Mouse (Mus musculus) adrenal gland, postnatal 10 days (tissue): ENCODE measurements around the gene Gtpbp8. TPM values are rescaled to one million over a fixed set of nuclear protein-coding genes. Genes with fewer than 3 reads are reported as not detected.
A peak's percentile ranks its signal among the peaks of the same experiment; 100 is the strongest.

Experiments
- DNase-seq: peaks from one replicate; pipeline ENCODE4 v3.0.0; 2021; ENCODE audit warnings: mixed read lengths
- total RNA-seq, 2 experiments: library from RNA; stranded (reverse); gene quantifications; 2 replicates each; pipeline ENCODE4 v1.2.3; 2021

Gene Gtpbp8
- total RNA-seq, 2 experiments from 2014 or later = 16.7 to 21.6 TPM

DNA sequence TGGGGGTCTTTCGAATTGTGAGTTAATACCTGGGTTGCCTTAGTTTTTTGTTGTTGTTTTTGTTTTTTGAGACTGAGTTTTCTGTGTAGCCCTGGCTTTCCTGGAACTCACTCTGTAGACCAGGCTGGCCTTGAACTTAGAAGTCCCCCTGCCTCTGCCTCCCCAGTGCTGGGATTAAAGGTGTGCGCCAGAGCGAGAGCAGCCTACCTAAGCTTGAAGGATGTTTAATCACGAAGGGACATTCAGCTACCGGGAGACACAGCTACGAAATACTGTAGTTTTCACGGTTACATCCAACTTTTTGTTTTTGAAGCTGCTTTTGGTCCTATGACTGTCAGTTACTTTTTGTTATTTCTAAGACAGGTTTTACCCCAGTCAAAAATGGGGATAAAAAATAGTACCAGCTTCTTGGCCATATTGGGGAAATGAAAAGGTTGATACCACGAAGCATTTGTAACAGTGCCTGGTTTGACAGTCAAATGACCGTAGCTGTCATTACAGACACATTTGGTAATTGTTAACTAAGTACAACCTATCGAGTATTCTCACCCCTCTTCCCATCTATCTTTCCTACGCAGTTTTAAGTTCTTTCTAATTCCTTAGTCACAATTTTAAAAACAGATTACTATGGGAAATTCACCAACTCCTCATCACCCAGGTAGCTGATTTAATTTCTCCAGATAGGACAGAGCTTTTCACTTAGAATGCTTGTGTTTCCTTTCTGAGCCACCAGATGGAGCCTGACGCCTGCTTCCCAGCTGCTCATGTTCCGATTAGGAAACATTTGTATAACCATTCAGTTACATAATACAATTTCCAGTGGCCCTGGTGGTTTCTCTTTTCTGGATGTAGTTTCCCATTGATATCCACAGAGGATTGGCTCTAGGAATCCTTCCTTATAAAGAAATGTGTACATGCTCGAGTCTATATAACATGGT lies 20.6 kb downstream of the Gtpbp8 start:
- DNase-seq = peak; percentile 81

DNA sequence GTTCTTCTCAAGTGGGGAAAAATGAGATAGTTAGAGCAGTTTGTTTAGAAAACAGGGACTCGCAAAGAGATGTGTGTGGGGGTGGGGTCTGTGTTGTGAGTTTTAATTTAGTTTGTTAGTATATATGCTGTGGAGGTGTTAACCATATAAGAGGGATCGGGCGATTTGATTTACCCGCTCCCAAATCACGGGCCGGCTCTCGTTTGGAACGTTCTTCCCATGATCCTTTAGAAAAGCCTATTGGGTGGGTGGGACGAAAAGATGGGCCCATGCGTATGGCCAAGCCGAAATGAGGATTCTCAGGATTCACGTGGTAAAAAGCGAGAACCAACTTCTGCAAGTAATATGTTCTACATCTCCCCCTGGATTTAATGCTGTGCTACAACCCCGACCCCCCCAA lies 21.3 kb downstream of the Gtpbp8 start:
- DNase-seq = peak; percentile 47

DNA sequence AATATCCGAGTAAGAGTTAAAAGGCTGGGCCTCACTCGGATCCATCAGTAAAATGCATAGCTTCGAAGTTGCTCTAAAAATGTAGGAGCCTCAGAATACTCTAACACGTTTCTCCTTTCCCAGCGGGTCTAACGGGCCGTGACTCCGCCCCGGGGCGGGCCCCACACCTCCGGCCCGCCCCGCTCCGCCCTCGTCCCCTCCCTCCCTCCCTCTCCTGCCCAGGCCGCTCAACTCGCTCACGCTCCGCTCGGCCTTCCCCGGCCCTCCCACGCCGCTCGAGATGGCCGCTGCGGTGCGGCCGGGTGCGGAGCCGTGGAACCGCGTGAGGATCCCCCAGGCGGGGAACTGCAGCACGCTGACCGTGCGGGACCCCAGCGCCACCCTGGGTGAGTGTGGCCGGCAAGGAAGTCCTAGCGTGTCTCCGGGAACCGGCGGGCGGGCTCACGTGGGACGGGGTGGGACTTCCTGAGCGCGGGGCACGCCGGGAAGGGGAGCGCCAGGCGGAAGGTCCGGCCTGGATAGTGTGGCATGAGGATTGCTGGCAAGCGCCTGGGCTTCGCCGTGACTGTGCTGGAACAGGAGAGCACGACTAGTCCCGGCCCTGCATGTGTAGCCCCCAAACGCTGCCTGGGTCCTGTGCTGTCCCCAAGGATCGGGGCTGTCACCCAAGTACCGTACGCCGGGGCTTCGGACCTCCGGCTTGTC lies 21.9 kb downstream of the Gtpbp8 start, which contains the start of gene Nepro:
Gene Nepro (plus strand): TSS at position 219 of the 705 bp plus-strand sequence.
- DNase-seq = peak; percentile 96

DNA sequence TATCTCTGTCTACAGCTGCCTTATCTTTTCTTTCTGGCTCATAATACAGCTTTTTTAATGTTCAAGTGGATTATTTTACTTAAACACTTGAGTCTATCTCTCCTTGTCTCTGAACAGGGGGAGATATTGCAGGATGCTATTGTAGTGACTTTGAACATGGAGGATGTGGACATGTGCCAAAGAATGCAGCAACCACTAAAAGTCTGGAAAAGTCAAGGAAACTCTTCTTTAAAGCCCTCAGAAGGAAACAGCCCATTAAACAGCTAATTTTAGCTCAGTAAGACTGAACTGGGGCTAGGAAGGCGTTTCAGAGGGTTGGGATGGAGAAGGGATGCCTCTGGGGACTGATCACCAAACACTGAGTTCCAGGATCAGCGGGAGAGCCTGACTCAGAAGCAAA lies 23.5 kb downstream of the Gtpbp8 start:
- no peak for DNase-seq

DNA sequence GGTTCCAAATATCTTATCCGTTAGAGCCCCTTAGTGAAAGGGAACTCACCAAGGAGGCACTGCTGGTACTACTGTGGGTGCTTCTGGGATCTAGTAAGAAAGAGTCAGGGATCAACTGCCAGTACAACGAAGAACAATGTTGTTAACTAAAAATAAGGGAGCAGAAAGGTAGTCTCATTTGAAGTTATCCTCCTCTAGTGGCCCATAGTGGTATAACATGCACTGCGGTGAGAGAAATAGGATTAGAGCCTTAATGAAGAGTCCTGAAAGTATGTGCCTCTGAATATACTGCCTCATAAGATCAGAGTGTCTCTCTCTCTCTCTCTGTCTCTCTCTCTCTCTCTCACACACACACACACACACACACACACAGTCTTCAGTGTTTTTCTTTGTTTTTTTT lies 25.6 kb downstream of the Gtpbp8 start:
- no peak for DNase-seq

DNA sequence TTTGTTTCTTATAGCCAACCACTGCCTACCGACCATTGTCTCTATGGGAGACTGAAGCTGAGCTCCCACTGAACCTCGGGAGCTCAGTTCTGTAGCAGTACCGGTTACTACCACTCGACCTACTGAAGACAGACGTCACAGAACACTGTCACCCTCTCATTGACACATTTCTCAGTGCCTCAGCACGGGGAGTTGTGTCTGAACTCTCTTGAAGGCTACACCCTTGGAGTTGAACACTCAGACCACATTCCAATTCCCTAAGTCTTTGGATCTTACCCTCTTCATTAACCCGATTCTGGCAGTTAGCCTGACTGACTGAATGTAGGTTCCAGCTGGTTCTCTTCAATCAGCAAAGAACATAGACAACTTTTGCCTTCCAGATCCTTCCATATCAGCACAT lies 26.8 kb downstream of the Gtpbp8 start:
- no peak for DNase-seq

DNA sequence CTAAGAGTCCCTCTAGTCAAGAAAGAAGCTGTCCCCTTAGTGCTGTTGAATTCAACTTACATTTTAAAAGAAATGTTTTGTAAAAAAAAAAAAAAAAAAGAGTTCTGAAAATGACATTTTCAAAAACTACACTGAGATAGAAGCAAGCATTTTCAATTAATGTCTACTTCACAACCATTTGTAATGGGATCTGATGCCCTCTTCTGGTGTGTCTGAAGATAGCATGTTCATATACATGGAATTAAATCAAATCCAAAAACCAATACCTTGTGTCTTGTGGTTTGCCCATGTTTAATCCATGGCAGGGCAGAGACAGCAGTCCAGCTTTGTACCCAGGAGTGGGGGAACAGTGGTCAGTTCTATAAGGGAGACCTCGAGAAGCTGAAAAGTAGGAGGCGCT lies 28.3 kb downstream of the Gtpbp8 start:
- DNase-seq = no peak

DNA sequence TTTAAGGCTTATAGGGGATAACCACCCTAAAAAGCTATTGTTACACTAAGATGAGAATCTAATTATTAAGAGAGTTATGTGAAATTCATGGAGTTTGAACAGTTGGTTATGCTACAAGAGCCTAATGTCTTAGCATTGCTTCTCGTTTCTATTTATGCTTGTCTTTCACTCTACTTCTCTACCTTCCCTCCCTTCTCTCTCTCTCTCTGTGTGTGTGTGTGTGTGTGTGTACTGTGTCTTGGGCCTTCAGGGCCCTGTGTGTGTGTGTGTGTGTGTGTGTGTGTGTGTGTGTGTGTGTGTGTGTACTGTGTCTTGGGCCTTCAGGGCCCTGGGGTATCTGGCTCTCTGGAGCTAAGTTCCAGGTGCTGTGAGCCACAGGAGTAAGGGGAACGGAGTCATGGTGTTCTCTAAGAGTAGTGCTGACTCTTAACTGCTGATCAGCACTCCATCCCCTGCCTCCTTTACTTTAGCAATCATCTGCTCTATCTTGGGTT lies 29.0 kb downstream of the Gtpbp8 start:
- no peak for DNase-seq

DNA sequence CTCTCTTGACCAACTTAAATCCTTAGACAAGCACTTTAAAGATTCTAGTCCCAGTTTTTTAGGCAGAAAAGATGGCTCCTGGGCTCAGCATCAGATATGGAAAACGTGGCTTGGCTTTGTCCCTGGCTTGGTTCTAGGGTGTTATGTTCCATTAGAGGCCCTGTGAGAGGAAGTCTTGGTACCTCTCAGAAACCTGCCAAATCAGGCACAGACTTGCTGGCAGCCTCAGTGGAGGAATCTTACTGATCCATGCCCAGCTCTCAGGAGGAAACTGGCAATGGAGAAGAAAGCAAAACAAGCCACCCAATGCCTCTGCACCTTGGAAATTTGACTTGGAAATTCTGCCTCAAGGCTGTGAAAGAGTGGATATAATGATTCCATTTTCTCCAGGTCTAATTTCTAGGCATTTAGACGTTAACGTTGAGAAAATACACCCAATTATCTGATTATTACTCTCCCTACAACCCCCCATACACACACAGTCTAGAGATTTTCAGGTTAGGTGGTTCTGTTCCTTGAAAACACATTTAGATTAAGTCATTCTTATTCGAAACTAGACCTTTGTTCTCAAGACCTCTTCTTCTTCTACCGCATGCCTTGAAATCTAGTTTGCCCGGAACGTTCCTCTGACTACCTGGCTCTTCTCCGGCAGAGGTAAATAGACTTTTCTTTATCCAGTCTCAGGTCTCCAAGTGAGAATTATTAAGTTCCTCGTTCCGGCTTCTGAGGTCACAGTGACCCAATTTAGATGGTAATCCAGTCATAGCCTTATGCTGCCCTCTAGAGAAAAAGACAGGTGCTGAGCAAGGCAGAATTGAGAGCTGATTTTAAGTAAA lies 29.6 kb downstream of the Gtpbp8 start:
- peak; percentile 43 for DNase-seq

DNA sequence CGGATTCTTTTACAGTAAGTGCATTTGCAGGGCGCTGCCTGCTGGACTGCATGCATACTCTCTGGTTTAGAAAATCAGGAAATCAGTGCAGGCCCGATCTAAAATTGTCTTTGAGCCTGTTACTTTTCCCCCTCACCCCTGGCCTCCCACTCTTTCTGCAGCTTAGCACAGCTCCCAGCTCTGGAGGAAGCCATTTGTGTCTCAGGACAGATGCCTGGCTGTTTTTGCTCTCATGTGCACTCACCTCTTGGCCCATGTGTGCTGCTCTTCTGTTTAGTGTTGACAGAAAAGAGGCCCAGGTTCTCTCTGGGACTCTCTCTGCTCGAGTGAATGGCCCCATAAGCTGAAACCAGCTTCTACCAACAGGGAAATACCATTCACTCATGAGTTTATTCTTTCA lies 42.7 kb downstream of the Gtpbp8 start:
- no peak for DNase-seq

DNA sequence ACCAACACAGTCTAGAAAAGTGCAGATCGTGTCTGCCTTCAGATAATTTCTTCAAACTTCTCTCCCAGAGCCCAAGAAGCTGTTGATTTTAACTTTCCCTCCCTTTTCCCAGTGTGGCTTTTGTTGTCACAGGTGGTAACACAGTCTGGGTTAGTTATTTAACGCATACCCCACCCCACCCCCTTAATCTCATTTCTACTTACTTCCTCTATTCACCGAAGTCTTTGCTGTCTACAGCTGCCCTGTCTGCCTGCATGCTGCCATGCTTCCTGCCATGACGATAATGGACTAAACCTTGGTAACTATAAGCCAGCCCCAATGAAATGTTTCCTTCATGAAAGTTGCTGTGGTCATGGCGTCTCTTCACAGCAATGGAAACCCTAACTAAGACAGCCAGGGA lies 43.9 kb downstream of the Gtpbp8 start:
- no peak for DNase-seq

DNA sequence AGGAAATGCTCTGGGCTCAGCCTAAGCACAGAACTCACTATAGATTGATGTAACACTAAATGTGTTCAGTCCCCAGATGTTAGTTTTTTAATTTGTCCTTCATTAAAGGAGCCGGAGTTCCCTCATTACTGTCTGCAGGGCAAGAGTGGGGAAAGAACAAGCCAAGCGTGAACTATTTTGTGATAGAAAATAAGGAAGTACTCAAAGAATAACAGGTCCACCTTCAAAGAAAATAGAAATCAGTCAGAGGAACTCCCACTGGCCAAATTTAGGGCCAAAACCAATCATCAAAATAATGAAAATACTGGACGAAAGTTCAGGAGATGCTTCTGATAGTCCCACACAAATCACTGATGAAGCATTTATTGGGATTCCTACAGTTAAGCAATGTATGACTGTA lies 45.0 kb downstream of the Gtpbp8 start:
- DNase-seq = no peak

DNA sequence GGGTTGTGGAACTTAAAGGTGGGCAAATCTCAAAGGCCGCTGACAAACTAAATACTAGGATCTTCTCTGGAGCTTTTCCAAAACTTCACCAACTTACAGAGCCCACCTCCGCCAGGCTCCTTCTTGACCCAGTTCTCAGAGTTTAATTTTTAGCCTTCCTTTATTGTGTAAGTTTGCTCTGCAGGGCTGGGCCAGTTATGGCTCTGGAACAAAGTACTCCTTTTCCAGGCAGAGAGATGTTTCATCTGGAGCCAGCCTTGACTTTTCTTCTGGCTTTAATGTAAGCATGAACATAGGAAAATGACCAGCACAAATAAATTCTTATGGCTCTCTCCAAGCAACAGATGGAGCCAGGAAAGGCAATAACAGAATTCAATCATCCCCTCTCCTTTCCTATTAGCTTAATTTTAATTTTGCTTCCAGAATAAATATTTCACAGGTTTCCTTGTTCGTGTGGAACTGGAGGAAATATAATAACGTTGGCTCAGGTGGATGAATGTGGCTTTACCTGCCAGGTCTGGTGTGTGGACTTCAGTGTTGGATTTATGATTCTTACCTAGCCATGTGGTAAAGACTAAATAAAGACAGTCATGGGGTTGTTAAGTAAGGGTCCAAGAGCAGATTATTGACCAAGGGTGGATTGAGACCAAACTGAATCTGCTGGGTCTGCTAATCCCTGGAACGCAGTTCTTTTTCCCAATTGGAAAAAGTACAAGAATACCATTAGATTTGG lies 48.5 kb downstream of the Gtpbp8 start:
- no peak for DNase-seq

DNA sequence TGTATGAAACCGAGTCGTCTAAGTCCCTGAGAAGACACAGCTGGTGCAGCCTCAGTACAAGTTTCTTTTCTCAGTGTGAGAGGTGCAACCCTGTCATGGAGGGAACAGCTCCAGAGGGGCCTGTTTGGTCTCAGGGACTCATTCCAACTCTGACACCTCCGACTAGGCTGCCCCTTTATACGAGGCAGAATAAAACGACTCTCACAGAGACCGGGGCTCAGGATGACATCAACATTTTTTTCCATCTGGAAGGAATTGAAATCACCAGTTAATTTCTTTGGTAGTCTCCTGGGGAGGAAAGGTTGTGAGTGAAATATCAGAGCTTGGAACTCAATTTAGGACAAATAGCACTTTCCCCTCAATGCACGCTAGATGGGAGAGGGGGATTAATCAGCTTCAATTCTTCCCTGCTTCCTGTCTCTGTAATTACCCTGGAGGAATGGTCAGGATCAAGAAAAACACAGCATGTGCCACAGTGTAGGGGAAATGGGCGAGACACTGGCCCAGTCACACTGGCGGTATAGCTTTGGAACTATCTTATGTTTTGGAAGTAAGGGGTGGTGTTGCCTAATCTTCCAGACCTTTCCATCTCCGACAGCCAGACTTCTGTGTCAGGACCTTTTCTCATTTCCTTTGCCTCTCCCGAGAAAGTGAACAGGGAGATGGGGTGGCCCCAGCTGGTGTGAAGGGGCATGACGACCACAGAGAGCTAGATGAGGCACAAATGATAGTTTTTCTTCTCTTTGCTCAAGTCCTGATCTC lies 50.1 kb downstream of the Gtpbp8 start:
- DNase-seq = no peak

DNA sequence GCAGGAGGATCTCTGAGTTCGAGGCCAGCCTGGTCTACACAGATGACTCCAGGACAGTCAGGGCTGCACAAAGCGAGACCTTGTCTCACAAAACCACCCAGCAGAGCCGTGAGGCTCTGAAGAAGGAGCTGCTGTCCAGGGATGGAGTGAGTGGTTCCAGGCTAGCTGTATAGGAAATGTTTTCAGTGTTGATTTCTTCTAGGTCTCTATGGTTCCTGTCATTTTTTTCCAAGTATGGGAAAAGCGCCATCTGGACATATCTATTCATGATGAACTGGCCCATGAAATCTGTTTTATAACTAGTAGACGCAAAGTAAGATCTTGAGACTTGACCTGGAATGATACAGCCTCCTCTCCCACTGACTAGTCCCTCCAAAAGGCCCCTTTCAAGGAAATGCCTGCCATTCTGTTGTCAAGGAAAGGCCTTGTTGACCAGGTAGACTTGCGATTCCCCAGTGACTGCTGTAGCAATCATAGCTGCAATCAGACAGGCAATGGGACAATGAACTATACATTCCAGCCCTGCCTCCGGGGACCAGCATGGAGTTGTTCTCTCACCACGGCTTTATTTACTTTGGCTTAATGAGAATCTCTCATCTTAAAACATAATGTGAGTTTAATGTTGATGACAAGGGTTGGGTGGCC lies 50.8 kb downstream of the Gtpbp8 start:
- DNase-seq = no peak

DNA sequence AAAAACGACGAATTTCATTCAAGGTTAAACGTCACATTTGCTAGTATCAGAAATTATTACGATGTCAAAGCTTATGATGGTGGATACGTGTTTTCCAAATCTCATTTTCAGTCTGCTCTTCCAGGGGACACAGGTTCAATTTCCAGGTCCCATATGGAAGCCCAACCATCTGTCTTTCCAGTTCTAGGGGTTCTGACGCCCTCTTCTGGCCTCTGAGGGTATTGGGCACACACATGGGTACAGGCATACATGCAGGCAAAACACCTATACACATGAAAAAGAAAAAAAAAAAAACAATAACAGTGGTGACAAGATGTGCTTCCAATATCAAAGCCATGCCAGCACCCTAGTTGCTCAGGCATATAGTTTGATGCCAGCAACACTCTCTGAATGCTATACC lies 52.5 kb downstream of the Gtpbp8 start:
- peak; percentile 51 for DNase-seq

DNA sequence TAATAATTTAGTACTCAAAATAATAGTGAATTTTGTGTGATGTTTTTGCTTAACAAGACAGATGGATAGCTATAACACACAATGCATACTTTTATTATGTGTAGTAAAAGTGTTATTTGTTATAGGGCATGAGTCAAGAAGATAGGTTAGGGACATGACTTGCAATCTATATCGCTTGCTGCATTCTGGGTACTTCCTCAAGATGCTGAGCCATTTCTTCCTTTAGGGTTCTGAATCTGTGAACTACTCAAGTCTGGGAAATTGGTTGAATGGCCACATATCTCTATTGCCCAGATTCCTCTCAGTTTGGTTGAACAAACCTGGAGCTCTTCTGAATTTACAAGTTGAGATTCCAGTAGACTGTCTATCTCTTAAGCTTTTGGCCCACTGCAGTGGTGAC lies 53.6 kb downstream of the Gtpbp8 start:
- DNase-seq = no peak

DNA sequence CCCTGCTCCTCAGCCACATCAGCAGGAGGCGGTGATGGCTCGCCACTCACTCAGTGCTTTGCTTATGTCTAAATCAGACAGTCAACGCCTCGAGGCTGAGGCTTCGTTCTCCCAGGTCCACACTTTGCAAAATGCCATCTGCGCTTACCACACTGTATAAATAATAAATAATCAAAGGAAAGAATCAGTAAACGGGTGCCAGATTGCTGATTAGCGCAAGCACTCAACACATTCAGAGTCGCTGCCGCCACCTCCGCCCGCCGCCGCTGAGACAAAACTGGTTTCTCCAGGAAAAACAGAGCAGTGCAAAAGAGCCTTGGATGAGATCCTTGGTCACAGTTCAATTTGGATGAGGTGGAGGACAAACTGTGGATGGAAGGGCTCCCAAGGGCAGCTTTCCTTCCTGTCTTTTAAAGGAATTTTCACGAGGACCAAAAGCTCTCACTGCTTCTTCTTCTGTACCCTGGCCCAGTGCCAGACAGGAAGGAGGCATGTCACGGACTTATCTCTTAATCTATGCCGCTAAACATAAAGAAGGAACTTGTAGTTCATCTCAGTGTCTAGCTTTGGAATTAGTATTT lies 54.5 kb downstream of the Gtpbp8 start:
- DNase-seq = peak; percentile 81

DNA sequence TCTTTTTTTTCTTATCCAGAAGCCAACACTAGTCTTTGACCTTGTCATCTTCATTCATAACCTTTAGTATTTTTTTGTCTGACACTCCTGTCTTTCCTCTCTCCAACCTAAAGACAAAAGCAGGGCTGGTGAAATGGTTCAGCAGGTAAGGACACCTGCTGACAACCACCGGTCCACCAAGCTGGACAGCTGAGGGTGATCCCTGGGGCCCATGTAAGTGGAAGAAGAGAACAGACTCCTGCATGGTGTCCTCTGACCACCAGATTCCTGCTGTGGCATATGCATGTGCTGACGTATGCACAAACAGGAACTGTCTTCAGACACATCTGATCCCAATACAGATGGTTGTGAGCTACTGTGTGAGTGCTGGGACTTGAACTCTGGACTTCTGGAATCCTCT lies 55.1 kb downstream of the Gtpbp8 start:
- DNase-seq = no peak

DNA sequence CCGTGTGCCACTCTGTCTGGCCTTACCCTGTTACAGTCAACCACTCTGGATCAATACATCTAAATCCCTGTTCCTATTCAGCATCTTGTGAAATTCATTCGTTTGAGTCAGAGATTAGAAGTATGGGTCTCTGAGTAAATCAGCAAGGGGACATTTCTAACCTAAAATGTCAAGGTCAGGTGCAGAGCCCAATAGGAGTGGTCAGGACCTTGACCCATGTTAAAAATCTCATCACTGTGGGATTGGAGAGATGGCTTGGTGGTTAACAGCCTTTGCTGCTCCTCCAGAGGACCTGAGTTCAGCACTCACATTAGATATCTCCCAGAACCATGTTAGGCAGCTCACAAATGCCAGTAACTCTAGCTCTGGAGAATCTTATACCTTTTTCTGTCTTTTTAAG lies 55.7 kb downstream of the Gtpbp8 start:
- no peak for DNase-seq
